Mouse (Mus musculus) ES-E14 (cell line): ENCODE measurements around the gene Cavin4. TPM values are rescaled to one million over a fixed set of nuclear protein-coding genes. Genes with fewer than 3 reads are reported as not detected.
"Not testable (repeated sequence)": the region's sequence is repeated elsewhere in the genome, so short reads cannot be mapped to it uniquely, and the experiment has no call there.

Experiments
- DNase-seq: peaks from one replicate; pipeline ENCODE4 v3.0.0-alpha.2; 2013; ENCODE audit warnings: low read depth, low spot score
- H3K27ac ChIP-seq: 2 replicates; pipeline ENCODE4 v1.5.1; 2012; ENCODE audit warnings: low read depth, mild to moderate bottlenecking, low read length, moderate library complexity, mixed read lengths; ENCODE audit not compliant: poor library complexity, insufficient read depth, severe bottlenecking
- H3K36me3 ChIP-seq: 2 replicates; pipeline ENCODE4 v1.6.1; 2012; ENCODE audit warnings: mild to moderate bottlenecking, low read length, moderate library complexity, mixed read lengths; ENCODE audit not compliant: control insufficient read depth, poor library complexity, insufficient read depth, severe bottlenecking
- H3K4me1 ChIP-seq, 2 experiments: fragments of 150-350 bp in 1 of 2; sonication (generic) in 1 of 2; 2 replicates each; pipeline ENCODE4 v1.6.1; 2012; ENCODE audit warnings: low read length in 2 of 2, mild to moderate bottlenecking in 1 of 2, mixed read lengths in 1 of 2; ENCODE audit not compliant: control insufficient read depth in 2 of 2, insufficient read depth in 2 of 2, poor library complexity in 1 of 2
- H3K4me3 ChIP-seq, 2 experiments: fragments of 150-350 bp in 1 of 2; sonication (generic) in 1 of 2; 2 replicates each; pipeline ENCODE4 v1.5.1; 2012; ENCODE audit warnings: low read length in 2 of 2, low read depth in 1 of 2, mild to moderate bottlenecking in 1 of 2, mixed read lengths in 1 of 2; ENCODE audit not compliant: insufficient read depth in 1 of 2, poor library complexity in 1 of 2, severe bottlenecking in 1 of 2
- H3K9ac ChIP-seq: 2 replicates; pipeline ENCODE4 v1.6.1; 2012; ENCODE audit warnings: low read depth, mild to moderate bottlenecking, low read length, mixed read lengths; ENCODE audit not compliant: poor library complexity, insufficient read depth, severe bottlenecking
- H3K9me3 ChIP-seq: fragments of 150-350 bp; sonication (generic); 2 replicates; pipeline ENCODE4 v1.6.1; 2012; ENCODE audit warnings: low read depth, mild to moderate bottlenecking, low read length; ENCODE audit not compliant: control insufficient read depth, insufficient read depth
- CHD2 ChIP-seq: IDR thresholded peaks from 2 replicates; pipeline ENCODE4 v1.6.1; 2014; ENCODE audit warnings: mild to moderate bottlenecking, low read depth, low read length, inconsistent platforms
- HCFC1 ChIP-seq: IDR thresholded peaks from 2 replicates; pipeline ENCODE4 v1.6.1; 2012; ENCODE audit warnings: low read length, inconsistent platforms, borderline replicate concordance; ENCODE audit not compliant: insufficient read depth
- MAFK ChIP-seq: IDR thresholded peaks from 2 replicates; pipeline ENCODE4 v1.6.1; 2014; ENCODE audit warnings: mild to moderate bottlenecking, low read depth, low read length, inconsistent platforms; ENCODE audit not compliant: insufficient read depth
- ZC3H11A ChIP-seq: IDR thresholded peaks from 2 replicates; pipeline ENCODE4 v1.6.1; 2012; ENCODE audit warnings: low read depth, mild to moderate bottlenecking, inconsistent platforms, low read length, borderline replicate concordance
- ZNF384 ChIP-seq: IDR thresholded peaks from 2 replicates; pipeline ENCODE4 v1.6.1; 2012; ENCODE audit warnings: low read depth, low read length, inconsistent platforms
- in situ Hi-C, 2 experiments: fragments of 600-800 bp; cut with MboI; formaldehyde crosslinking; loops; one replicate each; pipeline ENCODE4 v1.15.1; 2025; ENCODE audit warnings: low sequenced_read_pairs in 2 of 2, inconsistent platforms in 1 of 2; ENCODE audit not compliant: unreplicated experiment in 2 of 2
- total RNA-seq: library from RNA; depleted of rRNA; stranded (reverse); fragments of 300-350 nt; gene quantifications from 2 replicates; pipeline ENCODE4 v1.2.3, GENCODE M21; 2012

Gene Cavin4
- total RNA-seq, 1 experiment, result 6.8 TPM

- peaks cover 0 to 2% of the 10 kb centered on the region in 2 experiments; a peak in 1 of 4 replicates for H3K4me1 ChIP-seq
- TF ChIP-seq ZC3H11A (no peak), CHD2 (no peak)
- no peak overlapping the region for H3K4me3 ChIP-seq
- peaks cover 17% of the 10 kb centered on the region for H3K9me3 ChIP-seq
- H3K9ac ChIP-seq, result no peak overlapping the region
- H3K36me3 ChIP-seq, result peaks cover 4% of the 10 kb centered on the region; the same call in 1 of the 2 replicates
- in situ Hi-C loops, result no loop called here
- H3K27ac ChIP-seq, result no peak overlapping the region
- no peak for DNase-seq
Observed at GRCm38 (mm10) chr4:48683126-48683525, 19.8 kb downstream of the Cavin4 start.

GRCm38 (mm10) chr4:48683633-48684209 is 20.4 kb downstream of the Cavin4 start:
- in situ Hi-C loops, H3K36me3 ChIP-seq, H3K9ac ChIP-seq, H3K4me3 ChIP-seq, H3K4me1 ChIP-seq, H3K27ac ChIP-seq, DNase-seq: not testable (repeated sequence)
- H3K9me3 ChIP-seq, result peaks cover 17% of the 10 kb centered on the region

GRCm38 (mm10) chr4:48684593-48685187 is 21.4 kb downstream of the Cavin4 start:
- no peak for DNase-seq
- TF ChIP-seq ZNF384, result no peak
- Histone ChIP-seq H3K9ac (no peak overlapping the region), H3K27ac (no peak overlapping the region), H3K36me3 (peaks cover 4% of the 10 kb centered on the region; the same call in 1 of the 2 replicates), H3K4me1 (no peaks in the 10 kb centered on the region; a peak in 1 of 4 replicates), H3K4me3 (no peak overlapping the region), H3K9me3 (peaks cover 17% of the 10 kb centered on the region)
- in situ Hi-C loops, result no loop called here

GRCm38 (mm10) chr4:48688148-48688547 is 24.8 kb downstream of the Cavin4 start:
- H3K9ac ChIP-seq, result no peak overlapping the region
- 0 out of 4 replicates have a peak, but pooled peaks cover 0 to 2% of the 10 kb centered on the region in 2 experiments for H3K4me1 ChIP-seq
- H3K36me3 ChIP-seq, result no peaks in the 10 kb centered on the region; the same call in 1 of the 2 replicates
- TF ChIP-seq HCFC1 (no peak), ZNF384 (no peak), MAFK (no peak), ZC3H11A (no peak), CHD2 (no peak)
- no peak overlapping the region for H3K4me3 ChIP-seq
- H3K27ac ChIP-seq, result no peak overlapping the region
- no peak for DNase-seq
- peaks cover 12% of the 10 kb centered on the region for H3K9me3 ChIP-seq
- in situ Hi-C loops, result no loop called here

- H3K27ac ChIP-seq, result no peak overlapping the region
- H3K36me3 ChIP-seq, result no peaks in the 10 kb centered on the region; the same call in 1 of the 2 replicates
- in situ Hi-C loops, result no loop called here
- TF ChIP-seq ZC3H11A (no peak), ZNF384 (no peak), HCFC1 (no peak), CHD2 (no peak), MAFK (no peak)
- no peaks in the 10 kb centered on the region for H3K9me3 ChIP-seq
- 0 out of 4 replicates have a peak, but pooled peaks cover 0 to 2% of the 10 kb centered on the region in 2 experiments for H3K4me1 ChIP-seq
- peak overlapping the region; percentile 49; the same call in 1 of the 2 replicates for H3K9ac ChIP-seq
- peak; percentile 50 for DNase-seq
- H3K4me3 ChIP-seq, result peak overlapping the region in 1 of 2 experiments; percentile 52; a peak in 2 of 4 replicates
Observed at GRCm38 (mm10) chr4:48690640-48691039, 27.3 kb downstream of the Cavin4 start.
